Mouse (Mus musculus) liver, postnatal 0 days (tissue): ENCODE results near the gene Dnttip1.

Experiments
- CTCF ChIP-seq: sonication (generic); IDR thresholded peaks from 2 replicates; pipeline ENCODE4 v1.5.1; 2016; ENCODE audit warnings: antibody characterized with exemption, low read depth
- EP300 ChIP-seq: IDR thresholded peaks from 2 replicates; pipeline ENCODE4 v1.6.1; 2016; ENCODE audit warnings: antibody characterized with exemption, low read depth, mild to moderate bottlenecking

DNA sequence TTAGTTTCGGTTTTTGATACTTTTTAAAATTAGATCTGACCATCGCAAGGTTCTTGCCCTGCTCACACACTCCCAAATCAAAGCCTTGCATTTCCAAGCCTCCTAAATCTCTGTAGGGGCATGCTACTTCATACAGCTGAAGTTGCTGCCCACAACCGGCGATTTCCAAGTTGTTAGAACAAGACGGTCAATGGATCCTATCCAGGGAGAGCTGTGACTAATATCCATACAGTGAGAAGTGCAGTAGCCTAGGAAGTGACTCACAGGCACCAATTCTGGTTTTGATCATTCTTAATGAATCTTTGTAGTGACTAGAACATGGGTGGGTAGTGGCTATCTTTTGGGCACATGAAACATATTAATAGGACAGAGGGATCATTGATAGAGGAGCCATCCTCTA lies 44.0 kb upstream of the Dnttip1 start:
- TF ChIP-seq CTCF, result no peak
- no peak for TF ChIP-seq EP300
